Mouse (Mus musculus): ENCODE results near the gene Havcr1.

DNA sequence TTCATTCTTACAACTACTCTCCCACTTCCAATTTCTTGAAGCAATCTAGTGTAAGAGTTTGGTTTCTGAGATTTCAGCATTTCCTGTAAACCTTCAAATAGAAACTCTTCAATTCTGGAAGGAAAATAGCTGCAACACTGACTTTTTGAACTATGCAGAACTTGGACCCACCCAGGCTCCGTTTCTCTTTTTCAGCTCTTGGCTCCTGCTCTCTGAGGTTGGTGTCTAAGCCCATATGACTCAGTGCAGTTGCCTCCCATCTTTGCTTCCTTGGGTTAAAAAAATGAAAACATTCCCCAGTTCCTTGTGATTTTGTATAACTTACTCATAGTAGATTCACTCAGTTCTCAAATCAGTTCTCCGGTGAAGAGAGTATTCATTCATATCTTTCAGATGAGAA lies 69.6 kb downstream of the Havcr1 start:
- TF ChIP-seq CTCF (IDR thresholded peaks at IDR 0.05; ENCODE audit: borderline replicate concordance, insufficient read depth, low read length) = no peak
- TF ChIP-seq POLR2A (IDR thresholded peaks at IDR 0.05; ENCODE audit: low read depth, low read length) = no peak

All from embryonic fibroblast, embryonic 13.5 days (primary cell).